Mouse (Mus musculus) layer of hippocampus, adult 2 months (tissue): ENCODE results near the gene Wnt6. TPM values are rescaled to one million over a fixed set of nuclear protein-coding genes. Genes with fewer than 3 reads are reported as not detected.
"Not testable (repeated sequence)": the region's sequence is repeated elsewhere in the genome, so short reads cannot be mapped to it uniquely, and the experiment has no call there.

Experiments used
- DNase-seq, 2 experiments: peaks; one replicate each; pipeline ENCODE4 v3.0.0; 2022; ENCODE audit warnings: low spot score in 2 of 2
- H3K27ac ChIP-seq: fragments of 200-600 bp; 2 replicates; pipeline ENCODE4 v1.8.1; 2022
- H3K4me3 ChIP-seq: fragments of 200-600 bp; 2 replicates; pipeline ENCODE4 v1.8.1; 2022; ENCODE audit warnings: mild to moderate bottlenecking
- CTCF ChIP-seq: fragments of 200-600 bp; conservative IDR thresholded peaks from 2 replicates; pipeline ENCODE4 v1.8.1; 2022; ENCODE audit warnings: antibody characterized with exemption, mild to moderate bottlenecking, moderate library complexity
- total RNA-seq, 2 experiments: library from RNA; stranded (reverse); gene quantifications; 2 replicates each; pipeline ENCODE4 v1.2.3; 2021

The Wnt6 gene
- total RNA-seq, 2 experiments from 2014 or later, result 0.79 to 1.1 TPM

DNA sequence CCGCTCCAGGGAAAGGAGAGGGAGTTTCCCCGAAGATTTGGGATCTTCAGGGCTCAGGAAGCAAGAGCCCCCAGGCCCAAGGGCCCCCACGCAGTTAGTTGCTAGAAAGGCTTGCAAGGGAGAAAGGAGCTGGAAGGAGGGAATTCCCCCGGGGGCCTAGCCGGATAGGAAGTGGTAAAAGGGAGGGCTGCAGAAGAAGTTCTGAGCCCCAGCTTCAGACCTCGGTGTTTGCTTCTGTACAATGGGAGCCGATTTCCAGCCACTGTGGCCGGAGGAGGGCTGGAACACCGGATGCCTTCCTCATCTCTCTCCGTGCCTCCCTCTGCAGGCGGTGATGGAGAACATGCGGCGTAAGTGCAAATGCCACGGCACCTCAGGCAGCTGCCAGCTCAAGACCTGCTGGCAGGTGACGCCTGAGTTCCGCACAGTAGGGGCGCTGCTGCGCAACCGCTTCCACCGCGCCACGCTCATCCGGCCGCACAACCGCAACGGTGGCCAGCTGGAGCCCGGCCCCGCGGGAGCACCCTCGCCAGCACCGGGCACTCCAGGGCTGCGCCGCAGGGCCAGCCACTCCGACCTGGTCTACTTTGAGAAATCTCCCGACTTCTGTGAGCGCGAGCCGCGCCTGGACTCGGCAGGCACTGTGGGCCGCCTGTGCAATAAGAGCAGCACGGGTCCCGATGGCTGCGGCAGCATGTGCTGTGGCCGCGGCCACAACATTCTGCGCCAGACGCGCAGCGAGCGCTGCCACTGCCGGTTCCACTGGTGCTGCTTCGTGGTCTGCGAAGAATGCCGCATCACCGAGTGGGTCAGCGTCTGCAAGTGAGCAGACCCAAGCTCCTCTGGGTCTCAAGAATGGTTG is 31.3 kb downstream of the Wnt6 start:
- TF ChIP-seq CTCF, result peak; percentile 80
- Histone ChIP-seq H3K27ac (peak overlapping the region; percentile 63; the same call in 1 of the 2 replicates), H3K4me3 (peak overlapping the region; percentile 58)
- DNase-seq, result peak; percentile 39 to 61

DNA sequence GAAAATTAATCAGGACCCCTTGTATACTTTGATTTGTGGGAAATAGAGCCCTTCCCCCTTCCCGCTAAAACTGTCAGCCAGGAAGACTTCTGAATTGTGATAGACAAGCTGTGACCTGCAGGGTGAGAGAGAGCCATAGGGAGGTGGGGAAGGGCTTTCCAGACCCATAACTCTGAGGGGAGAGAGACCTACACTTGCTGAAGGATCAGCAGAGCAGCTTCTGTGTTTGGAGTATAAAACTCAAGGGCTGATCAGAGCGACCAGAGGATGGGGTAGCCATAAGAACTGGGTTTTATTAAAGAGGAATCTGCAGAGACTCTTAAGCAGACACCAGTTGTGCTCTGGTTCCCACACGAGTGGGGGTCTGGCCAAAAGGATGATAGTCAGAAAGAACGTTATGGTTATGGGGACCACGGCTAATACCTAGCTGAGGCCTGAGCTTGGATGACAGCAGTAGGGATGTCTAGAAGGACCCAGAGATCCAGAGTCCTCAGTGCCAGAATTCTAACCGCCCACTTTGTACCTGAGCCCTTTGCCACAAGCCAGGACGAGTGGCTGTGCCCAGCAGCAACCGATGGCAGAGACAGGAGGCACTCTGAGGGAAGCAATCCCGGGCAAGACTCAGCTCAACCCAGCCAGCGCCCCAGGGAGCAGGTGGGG is 32.6 kb downstream of the Wnt6 start:
- no peak overlapping the region for H3K27ac ChIP-seq
- DNase-seq, result no peak
- TF ChIP-seq CTCF, result no peak
- H3K4me3 ChIP-seq, result no peak overlapping the region

DNA sequence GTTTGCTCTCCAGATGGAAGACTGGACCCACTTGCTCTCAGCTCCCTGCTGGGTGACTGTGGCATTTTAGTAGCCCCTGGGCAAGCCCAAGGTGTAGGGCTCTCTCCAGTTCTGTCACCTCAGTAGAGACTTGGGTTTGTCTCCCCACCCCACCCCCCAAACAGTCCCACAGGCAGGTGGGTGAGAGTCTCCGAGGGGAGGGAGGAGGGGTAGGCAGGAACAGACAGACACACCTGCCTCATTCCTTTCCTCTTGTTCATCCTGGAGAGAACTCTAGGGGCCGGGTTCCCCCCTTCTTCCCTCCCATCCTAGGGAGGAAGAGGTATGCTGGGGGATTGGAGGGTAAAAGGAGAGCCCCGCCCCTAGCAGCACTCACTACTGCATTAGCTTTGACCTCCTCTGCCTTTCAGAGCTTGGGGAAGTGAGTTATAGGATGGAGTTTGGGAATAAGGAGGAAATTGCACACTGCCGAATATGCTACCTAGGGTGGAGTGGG is 33.7 kb downstream of the Wnt6 start:
- Histone ChIP-seq H3K4me3 (no peak overlapping the region), H3K27ac (no peak overlapping the region)
- no peak for TF ChIP-seq CTCF
- DNase-seq, result no peak

DNA sequence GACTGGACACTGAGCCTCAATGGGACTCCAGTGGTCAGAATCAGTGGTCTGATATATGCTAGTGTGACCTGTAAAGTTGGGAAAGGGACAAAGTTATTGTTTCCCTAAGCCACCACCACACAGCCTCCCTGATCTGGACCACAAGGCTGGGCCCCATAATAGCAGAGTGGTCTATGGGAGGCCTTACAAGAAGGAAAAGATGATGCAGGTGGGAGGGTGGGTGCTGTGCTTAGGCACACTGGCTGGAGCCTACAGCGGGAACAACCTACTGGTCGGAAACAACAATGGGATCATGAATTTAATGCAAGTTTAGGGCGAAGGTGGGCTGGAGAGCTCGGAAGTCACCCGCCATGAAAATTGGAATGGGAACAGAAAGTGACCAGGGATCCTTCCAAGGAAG is 34.2 kb downstream of the Wnt6 start:
- no peak for DNase-seq
- TF ChIP-seq CTCF, result no peak
- no peak overlapping the region for H3K4me3 ChIP-seq

DNA sequence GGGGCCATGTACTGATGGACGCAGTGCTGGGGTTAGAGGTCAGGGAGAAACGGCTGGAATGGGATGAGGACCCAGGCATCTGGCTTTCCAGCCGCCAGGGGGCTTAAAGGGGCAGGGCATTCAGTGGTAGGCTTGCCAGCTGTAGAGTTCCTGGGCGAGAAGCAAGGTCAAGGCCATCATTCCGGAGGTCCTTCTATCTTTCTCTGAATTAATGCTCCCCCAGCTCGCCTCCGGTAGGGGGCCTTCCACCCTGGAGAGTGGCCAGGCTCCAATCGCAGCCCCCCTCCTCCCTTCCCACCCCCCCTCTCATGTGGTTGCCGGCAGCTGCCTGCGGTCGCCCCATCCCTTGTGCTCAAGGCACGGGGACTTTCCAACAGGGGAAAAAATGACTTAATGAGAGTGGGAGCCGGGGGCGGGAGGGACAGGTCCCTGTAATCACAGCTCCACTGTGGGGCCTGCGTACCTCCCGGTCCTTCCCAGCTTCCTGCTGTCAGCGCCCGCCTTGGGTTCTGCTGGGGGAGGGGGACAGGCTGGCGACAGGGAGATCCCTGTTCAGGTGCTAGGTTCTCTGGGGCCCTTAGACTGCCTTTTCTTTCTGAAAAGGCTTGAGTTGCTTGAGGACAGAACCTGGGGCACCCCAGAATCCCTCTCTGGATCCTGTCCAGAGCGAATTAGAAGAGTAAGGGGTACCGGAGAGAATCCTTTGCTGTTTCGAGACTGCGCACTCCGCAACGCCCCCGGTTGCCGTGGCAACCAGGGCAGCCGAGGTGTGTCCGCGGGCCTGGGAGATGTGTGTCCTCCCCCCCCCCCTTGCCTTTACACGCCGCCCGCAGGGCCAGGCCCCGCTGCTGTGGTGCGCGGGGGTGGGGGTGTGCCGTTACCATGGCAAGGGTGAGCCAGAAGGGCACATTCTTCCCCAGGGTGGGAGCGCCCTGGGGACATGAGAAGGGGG is 34.9 kb downstream of the Wnt6 start:
- DNase-seq, result peak; percentile 42 to 61
- H3K27ac ChIP-seq, result peak overlapping the region; percentile 86
- TF ChIP-seq CTCF, result peak; percentile 63
- peak overlapping the region; percentile 44 for H3K4me3 ChIP-seq

More for the DNA sequence above, 34.2 kb downstream of the Wnt6 start:
- H3K27ac ChIP-seq, result 0 out of 2 replicates have a peak overlapping the region, but pooled peaks have one; percentile 86

DNA sequence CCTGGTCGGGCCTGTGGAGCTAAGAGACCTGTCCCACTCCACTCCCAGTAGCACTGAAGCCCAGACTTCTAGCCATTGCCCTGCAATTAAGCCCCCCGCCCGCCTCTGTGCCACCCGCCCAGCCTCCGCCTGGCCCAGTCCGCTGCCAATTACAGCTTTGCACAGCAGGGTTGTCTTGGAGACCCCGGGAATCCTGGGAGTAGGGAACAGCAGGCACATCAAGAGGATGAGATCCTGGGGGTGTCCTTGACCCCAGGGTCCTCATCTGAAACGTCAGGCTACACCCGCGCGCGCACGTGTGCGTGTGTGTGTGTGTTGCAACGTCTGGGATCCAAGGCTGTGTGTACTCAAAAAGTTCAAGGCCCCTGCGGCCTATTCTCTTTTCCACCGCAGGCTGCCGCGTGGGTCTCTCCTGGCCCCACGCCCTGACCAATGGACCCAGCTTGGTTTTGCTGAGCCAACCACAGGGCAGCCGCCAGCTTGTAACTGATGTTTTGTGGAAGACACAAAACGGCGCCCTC is 35.9 kb downstream of the Wnt6 start:
- peak overlapping the region; percentile 44; the same call in 1 of the 2 replicates for H3K4me3 ChIP-seq
- no peak for TF ChIP-seq CTCF
- no peak for DNase-seq
- H3K27ac ChIP-seq, result peak overlapping the region; percentile 86

DNA sequence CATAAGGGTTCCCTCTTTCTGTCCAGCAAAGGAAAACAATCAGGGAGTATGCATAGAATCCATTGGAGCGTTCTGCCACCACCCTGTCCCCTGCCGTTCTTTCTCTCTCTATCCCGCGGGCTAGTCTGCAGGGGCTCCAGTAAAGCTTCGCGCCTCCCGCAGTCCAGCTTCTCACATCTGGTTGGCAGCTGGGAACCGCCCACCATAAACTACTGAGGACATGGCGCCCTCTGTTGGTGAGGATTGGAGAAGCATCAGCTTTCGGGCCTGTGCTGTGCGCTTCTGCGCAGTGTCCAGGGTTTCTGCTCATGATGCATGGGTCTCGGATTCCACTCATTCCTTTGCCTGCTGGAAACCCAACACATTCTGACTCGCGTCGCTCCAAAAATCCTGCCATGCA is 36.4 kb downstream of the Wnt6 start:
- peak; percentile 87 to 91 for DNase-seq
- peak overlapping the region; percentile 86; the same call in 1 of the 2 replicates for H3K27ac ChIP-seq
- peak; percentile 93 for TF ChIP-seq CTCF
- H3K4me3 ChIP-seq, result peak overlapping the region; percentile 13; the same call in 1 of the 2 replicates

DNA sequence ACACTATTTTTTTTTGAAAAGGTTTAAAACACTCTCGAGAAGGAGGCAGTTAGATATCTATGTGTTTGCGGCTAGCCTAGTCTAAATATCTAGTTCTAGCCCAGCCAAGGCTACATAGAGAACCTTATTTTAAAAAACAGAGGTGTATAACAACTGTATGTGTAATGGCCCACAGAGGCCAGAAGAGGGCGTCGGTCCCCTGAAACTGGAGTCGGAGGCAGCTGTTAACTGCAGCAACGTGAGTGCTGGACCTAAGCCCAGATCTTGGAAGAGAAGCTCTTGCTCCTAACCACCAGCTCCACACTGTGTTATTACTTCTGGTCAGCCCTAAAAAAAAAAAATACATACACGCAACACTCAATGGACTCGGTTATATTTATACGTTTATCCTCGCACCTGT is 37.3 kb downstream of the Wnt6 start:
- TF ChIP-seq CTCF, result peak; percentile 57
- Histone ChIP-seq H3K4me3 (no peak overlapping the region), H3K27ac (no peak overlapping the region)
- DNase-seq, result no peak

DNA sequence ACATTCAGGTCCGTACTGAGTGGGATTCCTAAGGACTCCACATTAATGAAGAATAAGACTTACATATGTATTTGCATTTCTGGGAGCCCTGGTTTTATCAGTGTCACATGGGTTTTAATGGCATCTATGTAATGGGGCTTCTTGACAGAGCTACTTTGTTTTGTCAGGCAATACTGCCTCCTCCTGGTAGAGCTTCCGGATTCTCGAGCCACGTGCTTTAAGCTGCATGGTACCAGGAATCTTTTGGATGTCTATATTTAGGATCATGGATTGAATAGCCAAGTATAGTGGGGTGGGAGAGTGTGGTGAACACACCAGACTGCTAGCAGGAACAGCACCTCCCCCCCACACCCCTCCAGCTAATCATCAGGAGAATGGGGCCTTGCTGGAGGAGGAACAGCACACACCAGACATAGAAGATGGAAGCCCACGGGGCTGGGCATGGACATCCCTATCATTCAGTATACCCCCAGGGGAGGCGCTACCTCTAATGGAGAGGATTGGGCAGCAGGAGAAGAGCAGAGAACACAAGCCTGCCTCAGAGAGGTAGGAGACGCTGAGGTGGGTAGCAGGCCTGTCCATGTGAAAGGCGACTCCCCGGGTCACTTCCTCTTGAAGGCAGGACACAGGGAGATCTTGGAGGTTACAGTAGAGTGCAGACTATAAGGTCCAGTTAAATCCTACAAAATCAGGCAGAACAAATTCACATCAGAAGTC is 43.4 kb downstream of the Wnt6 start:
- peak; percentile 59 for TF ChIP-seq CTCF
- Histone ChIP-seq H3K27ac (no peak overlapping the region), H3K4me3 (no peak overlapping the region)
- DNase-seq, result no peak

DNA sequence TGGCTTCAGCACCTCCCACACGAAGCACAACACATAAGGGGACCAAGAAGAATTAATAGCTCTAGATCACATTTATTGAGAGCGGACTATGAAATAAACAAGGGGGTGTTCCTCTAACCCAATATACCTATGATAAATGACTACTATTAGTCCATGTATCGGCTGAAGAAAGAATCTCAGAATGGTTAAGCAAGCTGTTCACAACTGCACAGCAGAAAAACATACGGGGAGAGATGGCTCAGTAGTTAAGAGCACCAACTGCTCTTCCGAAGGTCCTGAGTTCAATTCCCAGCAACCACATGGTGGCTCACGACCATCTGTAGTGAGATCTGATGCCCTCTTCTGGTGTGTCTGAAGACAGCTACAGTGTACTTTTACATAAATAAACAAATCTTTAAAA is 44.3 kb downstream of the Wnt6 start:
- DNase-seq, result not testable (repeated sequence)

DNA sequence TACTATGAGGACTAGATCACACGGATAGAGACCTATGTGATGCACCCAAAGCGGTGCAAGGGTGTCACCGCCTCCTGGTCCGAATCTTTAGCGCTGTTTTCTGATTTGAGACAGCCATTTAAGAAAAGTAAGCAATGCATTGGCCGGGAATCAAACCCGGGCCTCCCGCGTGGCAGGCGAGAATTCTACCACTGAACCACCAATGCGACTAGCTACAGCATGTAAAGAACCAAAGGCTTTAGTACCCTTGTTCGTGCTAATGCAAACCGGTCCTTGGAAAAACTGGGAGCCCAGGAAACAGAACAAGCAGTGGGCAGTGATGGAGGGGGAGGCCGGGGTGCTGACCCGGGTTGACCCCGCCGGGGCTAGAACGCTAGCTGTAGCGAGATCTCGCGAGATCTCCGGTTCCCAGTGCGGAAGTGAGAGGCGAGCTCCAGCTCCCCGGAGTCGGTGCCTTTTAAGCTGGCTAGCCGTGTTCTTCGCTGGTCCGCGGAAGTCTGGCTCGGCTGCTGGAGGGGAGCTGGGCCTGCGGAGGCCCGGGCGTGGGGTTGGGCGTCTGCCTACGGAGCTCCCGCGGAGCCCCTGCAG is 45.0 kb downstream of the Wnt6 start:
- peak; percentile 88 to 89 for DNase-seq
- peak overlapping the region; percentile 97 for H3K27ac ChIP-seq
- no peak for TF ChIP-seq CTCF
- H3K4me3 ChIP-seq, result peak overlapping the region; percentile 69

More for the DNA sequence above, 44.3 kb downstream of the Wnt6 start:
- peak; percentile 56 for TF ChIP-seq CTCF
- not testable (repeated sequence) for H3K4me3 ChIP-seq
- peak overlapping the region; percentile 97; the same call in 1 of the 2 replicates for H3K27ac ChIP-seq
